Mouse (Mus musculus) intestine, postnatal 0 days (tissue): ENCODE data around the gene Vmn1r199. TPM values are rescaled to one million over a fixed set of nuclear protein-coding genes. Genes with fewer than 3 reads are reported as not detected.

Experiments used
- ATAC-seq: fragments of 200-750 bp; cut with Nextera tagmentation; 2 replicates; pipeline ENCODE4 v1.8.0; 2017; ENCODE audit warnings: mild to moderate bottlenecking, moderate TSS enrichment, moderate library complexity
- H3K27ac ChIP-seq: fragments of 300-500 bp; sonication (generic); 2 replicates; pipeline ENCODE4 v1.5.1; 2014; ENCODE audit warnings: mild to moderate bottlenecking, low read depth, low read length, moderate library complexity
- H3K27me3 ChIP-seq: fragments of 300-500 bp; sonication (generic); replicated peaks from 2 replicates; pipeline ENCODE4 v1.6.1; 2014; ENCODE audit warnings: low read length, mixed read lengths; ENCODE audit not compliant: control insufficient read depth, insufficient read depth
- H3K36me3 ChIP-seq: fragments of 300-500 bp; sonication (generic); 2 replicates; pipeline ENCODE4 v1.6.1; 2014; ENCODE audit warnings: mild to moderate bottlenecking, moderate library complexity; ENCODE audit not compliant: control insufficient read depth, insufficient read depth
- H3K4me1 ChIP-seq: fragments of 300-500 bp; sonication (generic); replicated peaks from 2 replicates; pipeline ENCODE4 v1.6.1; 2014; ENCODE audit warnings: antibody characterized with exemption, low read length, mixed read lengths; ENCODE audit not compliant: control insufficient read depth, insufficient read depth
- H3K4me2 ChIP-seq: fragments of 300-500 bp; sonication (generic); replicated peaks from 2 replicates; pipeline ENCODE4 v1.6.1; 2014; ENCODE audit warnings: low read depth, mild to moderate bottlenecking, moderate library complexity
- H3K4me3 ChIP-seq: fragments of 300-500 bp; sonication (generic); 2 replicates; pipeline ENCODE4 v1.5.1; 2014; ENCODE audit warnings: low read depth, low read length
- H3K9ac ChIP-seq: fragments of 300-500 bp; sonication (generic); 2 replicates; pipeline ENCODE4 v1.6.1; 2014; ENCODE audit warnings: mild to moderate bottlenecking, low read depth, low read length
- H3K9me3 ChIP-seq: fragments of 300-500 bp; sonication (generic); 2 replicates; pipeline ENCODE4 v1.6.1; 2016; ENCODE audit warnings: mixed run types; ENCODE audit not compliant: control insufficient read depth
- CTCF ChIP-seq: sonication (generic); IDR thresholded peaks from 2 replicates; pipeline ENCODE4 v1.5.1; 2016; ENCODE audit warnings: low read depth, mild to moderate bottlenecking, control low read depth, antibody characterized with exemption, moderate library complexity
- WGBS: fragments of 180-500 bp; shearing (Covaris S2); extraction: QIAGEN DNeasy Blood & Tissue Kit; methylation state at CpG from one replicate; pipeline ENCODE4 v1.1.7; 2014; 5-methylcytosine and 5-hydroxymethylcytosine counted together
- polyA plus RNA-seq: library from polyadenylated mRNA; unstranded; fragments of >200 nt; fragmentation: Nextera tagmentation; extraction: Ambion mirVana; gene quantifications from 2 replicates; pipeline ENCODE4 v1.2.1, GENCODE M21; 2015

The Vmn1r199 gene
- polyA plus RNA-seq, 1 experiment from 2014 or later: not detected

- Histone ChIP-seq H3K4me2 (no peak overlapping the region), H3K9me3 (no peaks in the 10 kb centered on the region), H3K9ac (no peak overlapping the region), H3K36me3 (no peaks in the 10 kb centered on the region), H3K4me3 (no peak overlapping the region), H3K27me3 (no peaks in the 10 kb centered on the region), H3K27ac (no peak overlapping the region), H3K4me1 (no peaks in the 10 kb centered on the region)
- no peak for ATAC-seq
- no peak for TF ChIP-seq CTCF
- WGBS: 61% methylated on average over 1 of the region's 1 CpGs
Measured at GRCm38 (mm10) chr13:22387050-22387449, 7.4 kb downstream of the Vmn1r199 start.

DNA sequence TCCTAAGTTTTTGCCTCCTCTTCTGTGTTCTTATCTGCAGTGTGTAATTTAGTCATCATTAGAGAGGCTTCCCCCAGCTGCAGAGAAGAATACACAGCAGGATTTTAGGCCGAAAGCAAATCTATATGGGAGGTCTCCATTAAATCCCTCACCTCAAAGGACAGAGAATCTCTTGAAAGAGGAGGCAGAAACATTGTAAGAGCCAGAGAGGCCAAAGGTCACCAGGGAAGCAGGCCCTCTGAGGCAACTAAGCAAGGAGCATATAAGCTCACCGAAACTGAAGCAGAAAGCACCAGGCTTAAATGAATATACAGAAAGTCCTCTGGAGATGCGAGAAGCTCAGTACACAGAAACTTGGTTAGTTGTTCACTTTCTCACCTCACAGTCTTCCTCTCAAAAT lies 10.5 kb downstream of the Vmn1r199 start, which contains the start of gene Vmn1r200:
Gene Vmn1r200, plus strand, starts transcription at position 301 of the 400 bp plus-strand sequence.
- no peak within 1 kb of the TSS for H3K27ac ChIP-seq
- no peak for TF ChIP-seq CTCF
- H3K4me2 ChIP-seq: no peak within 1 kb of the TSS
- no peak for ATAC-seq
- H3K36me3 ChIP-seq: no peaks in the 10 kb centered on the region
- no peaks in the 10 kb centered on the region for H3K4me1 ChIP-seq
- no peaks in the 10 kb centered on the region for H3K9me3 ChIP-seq
- no peak within 1 kb of the TSS for H3K9ac ChIP-seq
- H3K27me3 ChIP-seq: no peaks in the 10 kb centered on the region
- WGBS: 70% methylated on average over 3 of the region's 3 CpGs
- H3K4me3 ChIP-seq: no peak within 1 kb of the TSS

DNA sequence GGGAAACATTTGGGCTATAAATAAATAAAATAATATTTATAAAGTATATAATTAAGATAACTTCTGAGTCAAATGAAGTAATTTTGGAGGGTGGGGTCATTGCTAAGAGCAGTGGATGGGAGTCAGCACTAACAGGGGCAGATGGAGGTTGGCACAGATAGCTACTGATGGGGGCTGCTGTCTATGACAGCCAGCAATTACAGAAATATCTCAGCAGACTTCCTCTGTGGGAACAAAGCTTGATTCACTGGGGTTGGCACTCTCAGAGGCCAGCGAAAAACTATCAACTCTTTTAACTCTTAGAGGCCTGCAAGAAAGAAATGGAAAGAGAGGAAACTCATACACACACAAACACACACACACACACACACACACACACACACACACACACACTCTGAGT lies 23.4 kb downstream of the Vmn1r199 start:
- no peaks in the 10 kb centered on the region for H3K9me3 ChIP-seq
- no peak overlapping the region for H3K9ac ChIP-seq
- H3K27ac ChIP-seq: no peak overlapping the region
- H3K4me1 ChIP-seq: no peaks in the 10 kb centered on the region
- ATAC-seq: no peak
- H3K36me3 ChIP-seq: no peaks in the 10 kb centered on the region
- H3K27me3 ChIP-seq: no peaks in the 10 kb centered on the region
- H3K4me3 ChIP-seq: no peak overlapping the region
- whole genome bisulfite sequencing: 57% methylated on average over 1 of the region's 1 CpGs
- no peak overlapping the region for H3K4me2 ChIP-seq
- no peak for TF ChIP-seq CTCF

Other genes with a start within 250 kb of the Vmn1r199 start
- gene Vmn1r191, start 195.8 kb upstream of the Vmn1r199 start, polyA plus RNA-seq: not detected in 2 replicates
- not detected in 2 replicates for gene Vmn1r192, start 188.7 kb upstream of the Vmn1r199 start, polyA plus RNA-seq
- gene Vmn1r193, start 156.7 kb upstream of the Vmn1r199 start, polyA plus RNA-seq: not detected in 2 replicates
- not detected in 2 replicates for gene Vmn1r194, start 135.6 kb upstream of the Vmn1r199 start, polyA plus RNA-seq
- gene Vmn1r195, start 109.3 kb upstream of the Vmn1r199 start, polyA plus RNA-seq: not detected in 2 replicates
- not detected in 2 replicates for gene Vmn1r196, start 89.9 kb upstream of the Vmn1r199 start, polyA plus RNA-seq
- not detected in 2 replicates for gene Vmn1r197, start 55.2 kb upstream of the Vmn1r199 start, polyA plus RNA-seq
- gene Vmn1r198, start 29.5 kb upstream of the Vmn1r199 start, polyA plus RNA-seq: not detected in 2 replicates
- gene Vmn1r200, start 10.6 kb downstream of the Vmn1r199 start, polyA plus RNA-seq: not detected in 2 replicates
- not detected in 2 replicates for gene Vmn1r201, start 92.1 kb downstream of the Vmn1r199 start, polyA plus RNA-seq
- gene Vmn1r202, start 125.6 kb downstream of the Vmn1r199 start, polyA plus RNA-seq: not detected in 2 replicates
- gene Vmn1r203, start 138.3 kb downstream of the Vmn1r199 start, polyA plus RNA-seq: not detected in 2 replicates
- gene Vmn1r204, start 173.4 kb downstream of the Vmn1r199 start, polyA plus RNA-seq: not detected in 2 replicates
- not detected in 2 replicates for gene Vmn1r205, start 213.2 kb downstream of the Vmn1r199 start, polyA plus RNA-seq
- gene Vmn1r206, start 244.4 kb downstream of the Vmn1r199 start, polyA plus RNA-seq: not detected in 2 replicates